Mouse (Mus musculus) stomach, embryonic 15.5 days (tissue): ENCODE results near the gene H2-D1. TPM values are rescaled to one million over a fixed set of nuclear protein-coding genes. Genes with fewer than 3 reads are reported as not detected.
A peak's percentile ranks its signal among the peaks of the same experiment; 100 is the strongest.
"Not testable (repeated sequence)": the region's sequence is repeated elsewhere in the genome, so short reads cannot be mapped to it uniquely, and the experiment has no call there.

Experiments
- ATAC-seq: fragments of 200-750 bp; cut with Nextera tagmentation; 2 replicates; pipeline ENCODE4 v1.8.0; 2017; ENCODE audit warnings: low read depth, moderate number of reproducible peaks, moderate TSS enrichment; ENCODE audit not compliant: insufficient read depth, low FRiP score
- H3K27ac ChIP-seq: fragments of 300-500 bp; sonication (generic); 2 replicates; pipeline ENCODE4 v1.5.1; 2015; ENCODE audit warnings: mild to moderate bottlenecking, inconsistent platforms
- H3K27me3 ChIP-seq: fragments of 300-500 bp; sonication (generic); replicated peaks from 2 replicates; pipeline ENCODE4 v1.6.1; 2015; ENCODE audit warnings: inconsistent platforms
- H3K36me3 ChIP-seq: fragments of 300-500 bp; sonication (generic); 2 replicates; pipeline ENCODE4 v1.6.1; 2015; ENCODE audit warnings: inconsistent platforms
- H3K4me1 ChIP-seq: fragments of 300-500 bp; sonication (generic); 2 replicates; pipeline ENCODE4 v1.6.1; 2015; ENCODE audit warnings: inconsistent platforms
- H3K4me2 ChIP-seq: fragments of 300-500 bp; sonication (generic); 2 replicates; pipeline ENCODE4 v1.6.1; 2015; ENCODE audit warnings: mild to moderate bottlenecking, inconsistent platforms
- H3K4me3 ChIP-seq: fragments of 300-500 bp; sonication (generic); replicated peaks from 2 replicates; pipeline ENCODE4 v1.5.1; 2015; ENCODE audit warnings: inconsistent platforms
- H3K9ac ChIP-seq: fragments of 300-500 bp; sonication (generic); 2 replicates; pipeline ENCODE4 v1.6.1; 2015; ENCODE audit warnings: inconsistent platforms
- H3K9me3 ChIP-seq: fragments of 300-500 bp; sonication (generic); 2 replicates; pipeline ENCODE4 v1.6.1; 2016; ENCODE audit warnings: inconsistent platforms
- WGBS: fragments of 180-500 bp; shearing (Covaris S2); methylation state at CpG from one replicate; pipeline ENCODE4 v1.1.7; 2015; 5-methylcytosine and 5-hydroxymethylcytosine counted together
- microRNA-seq: library from miRNA; unstranded; fragments of <30 nt; microRNA quantifications from one replicate; pipeline ENCODE4, GENCODE M21; 2016
- polyA plus RNA-seq: library from polyadenylated mRNA; unstranded; fragments of >200 nt; fragmentation: Nextera tagmentation; extraction: Ambion mirVana; gene quantifications from 2 replicates; pipeline ENCODE4 v1.2.1, GENCODE M21; 2015

The H2-D1 gene
- polyA plus RNA-seq, 1 experiment from 2014 or later: 148 TPM

GRCm38 (mm10) chr17:35300261-35300945 lies 37.9 kb downstream of the H2-D1 start:
- H3K4me2 ChIP-seq, H3K9ac ChIP-seq, H3K4me3 ChIP-seq, H3K36me3 ChIP-seq, H3K9me3 ChIP-seq, H3K27me3 ChIP-seq, H3K27ac ChIP-seq, H3K4me1 ChIP-seq, ATAC-seq: not testable (repeated sequence)
- 82% methylated on average over 7 of the region's 7 CpGs for WGBS

GRCm38 (mm10) chr17:35301645-35302258 lies 39.2 kb downstream of the H2-D1 start:
- no peak overlapping the region for H3K27ac ChIP-seq
- no peak for ATAC-seq
- 0 out of 2 replicates have a peak, but pooled peaks cover 4% of the 10 kb centered on the region for H3K27me3 ChIP-seq
- H3K4me1 ChIP-seq: no peaks in the 10 kb centered on the region
- H3K4me3 ChIP-seq: no peak overlapping the region
- no peak overlapping the region for H3K4me2 ChIP-seq
- no peak overlapping the region for H3K9ac ChIP-seq
- no peaks in the 10 kb centered on the region for H3K9me3 ChIP-seq
- no peaks in the 10 kb centered on the region for H3K36me3 ChIP-seq
- 23% methylated on average over 13 of the region's 13 CpGs for WGBS

- Histone ChIP-seq H3K4me1 (no peaks in the 10 kb centered on the region), H3K4me3 (no peak overlapping the region), H3K36me3 (no peaks in the 10 kb centered on the region), H3K9ac (no peak overlapping the region), H3K9me3 (no peaks in the 10 kb centered on the region), H3K4me2 (no peak overlapping the region), H3K27me3 (0 out of 2 replicates have a peak, but pooled peaks cover 4% of the 10 kb centered on the region), H3K27ac (no peak overlapping the region)
- 67% methylated on average over 2 of the region's 2 CpGs for WGBS
- ATAC-seq: no peak
These were observed 40.7 kb downstream of the H2-D1 start for GRCm38 (mm10) chr17:35303271-35303670.

- Histone ChIP-seq H3K36me3 (no peaks in the 10 kb centered on the region), H3K4me1 (no peaks in the 10 kb centered on the region), H3K4me2 (no peak overlapping the region), H3K4me3 (no peak overlapping the region), H3K27me3 (0 out of 2 replicates have a peak, but pooled peaks cover 4% of the 10 kb centered on the region), H3K9ac (no peak overlapping the region), H3K9me3 (no peaks in the 10 kb centered on the region), H3K27ac (no peak overlapping the region)
- WGBS: 75% methylated on average over 10 of the region's 10 CpGs
- no peak; the same call in 1 of the 2 replicates for ATAC-seq
These were observed 41.3 kb downstream of the H2-D1 start for GRCm38 (mm10) chr17:35303756-35304350.

GRCm38 (mm10) chr17:35304478-35304877 lies 41.9 kb downstream of the H2-D1 start:
- Histone ChIP-seq H3K27ac (no peak overlapping the region), H3K4me2 (no peak overlapping the region), H3K36me3 (no peaks in the 10 kb centered on the region), H3K9ac (no peak overlapping the region), H3K4me1 (no peaks in the 10 kb centered on the region), H3K9me3 (no peaks in the 10 kb centered on the region), H3K4me3 (no peak overlapping the region), H3K27me3 (0 out of 2 replicates have a peak, but pooled peaks cover 4% of the 10 kb centered on the region)
- 61% methylated on average over 6 of the region's 6 CpGs for whole genome bisulfite sequencing
- ATAC-seq: no peak

- ATAC-seq, H3K27me3 ChIP-seq, H3K9me3 ChIP-seq, H3K36me3 ChIP-seq, H3K4me2 ChIP-seq, H3K27ac ChIP-seq, H3K4me1 ChIP-seq, H3K4me3 ChIP-seq, H3K9ac ChIP-seq: not testable (repeated sequence)
- WGBS: 63% methylated on average over 8 of the region's 8 CpGs
These were observed 42.4 kb downstream of the H2-D1 start for GRCm38 (mm10) chr17:35304921-35305320.

Small RNAs within 50 kb of the gene (microRNA-seq; reads per million reads assigned to microRNA genes)
- gene Mir6975 (2.5 reads per million, percentile 7 among the genes with 10 or more reads in this experiment), gene Mir8094 (not detected)

Other genes with a start within 250 kb of the H2-D1 start
- gene Vwa7, start 246.2 kb upstream of the H2-D1 start, polyA plus RNA-seq: 0.31 TPM in 2 replicates
- 13.2 and 14.8 TPM in 2 replicates for gene Sapcd1, start 234.7 kb upstream of the H2-D1 start, polyA plus RNA-seq
- gene Msh5, start 216.0 kb upstream of the H2-D1 start, polyA plus RNA-seq: 3.8 and 4.8 TPM in 2 replicates
- gene Clic1, start 212.8 kb upstream of the H2-D1 start, polyA plus RNA-seq: 361 and 363 TPM in 2 replicates
- 210 and 216 TPM in 2 replicates for gene Ddah2, start 203.7 kb upstream of the H2-D1 start, polyA plus RNA-seq
- 6.2 and 17.2 TPM in 2 replicates for gene Ly6g6c, start 197.3 kb upstream of the H2-D1 start, polyA plus RNA-seq
- 0.44 and 0.73 TPM in 2 replicates for gene Mpig6b, start 196.5 kb upstream of the H2-D1 start, polyA plus RNA-seq
- gene Ly6g6e, start 185.8 kb upstream of the H2-D1 start, polyA plus RNA-seq: 9.4 and 16.8 TPM in 2 replicates
- 3.6 and 4.4 TPM in 2 replicates for gene Ly6g6d, start 184.7 kb upstream of the H2-D1 start, polyA plus RNA-seq
- gene Ly6g6f, start 177.1 kb upstream of the H2-D1 start, polyA plus RNA-seq: 0.15 and 0.41 TPM in 2 replicates
- gene Abhd16a, start 173.5 kb upstream of the H2-D1 start, polyA plus RNA-seq: 92.0 and 97.8 TPM in 2 replicates
- gene Ly6g5c, start 154.5 kb upstream of the H2-D1 start, polyA plus RNA-seq: not detected in 2 replicates
- 0.69 and 0.85 TPM in 2 replicates for gene Ly6g5b, start 147.3 kb upstream of the H2-D1 start, polyA plus RNA-seq
- 17.4 and 19.1 TPM in 2 replicates for gene Gpank1, start 141.3 kb upstream of the H2-D1 start, polyA plus RNA-seq
- gene Csnk2b, start 140.7 kb upstream of the H2-D1 start, polyA plus RNA-seq: 251 and 262 TPM in 2 replicates
- 11.9 and 12.2 TPM in 2 replicates for gene D17H6S53E, start 136.4 kb upstream of the H2-D1 start, polyA plus RNA-seq
- 21.2 and 47.5 TPM in 2 replicates for gene Apom, start 130.7 kb upstream of the H2-D1 start, polyA plus RNA-seq
- 42.2 and 48.0 TPM in 2 replicates for gene Bag6, start 127.6 kb upstream of the H2-D1 start, polyA plus RNA-seq
- gene Prrc2a, start 97.8 kb upstream of the H2-D1 start, polyA plus RNA-seq: 148 and 172 TPM in 2 replicates
- 18.7 and 21.9 TPM in 2 replicates for gene Aif1, start 86.7 kb upstream of the H2-D1 start, polyA plus RNA-seq
- gene Lst1, start 74.3 kb upstream of the H2-D1 start, polyA plus RNA-seq: 23.7 and 25.1 TPM in 2 replicates
- 3.7 and 5.5 TPM in 2 replicates for gene Ltb, start 68.3 kb upstream of the H2-D1 start, polyA plus RNA-seq
- 0.18 and 0.28 TPM in 2 replicates for gene Tnf, start 60.7 kb upstream of the H2-D1 start, polyA plus RNA-seq
- gene Lta, start 57.4 kb upstream of the H2-D1 start, polyA plus RNA-seq: 0.77 and 0.83 TPM in 2 replicates
- gene Gm16181, start 41.9 kb upstream of the H2-D1 start, polyA plus RNA-seq: 0.86 TPM in 1 of 2 replicates, not detected in the other
- 5.1 and 5.9 TPM in 2 replicates for gene Atp6v1g2, start 29.1 kb upstream of the H2-D1 start, polyA plus RNA-seq
- gene Nfkbil1, start 26.9 kb upstream of the H2-D1 start, polyA plus RNA-seq: 12.5 and 14.1 TPM in 2 replicates
- 361 and 392 TPM in 2 replicates for gene Ddx39b, start 21.0 kb upstream of the H2-D1 start, polyA plus RNA-seq
- 0.92 and 1.4 TPM in 2 replicates for gene H2-Q1, start 57.7 kb downstream of the H2-D1 start, polyA plus RNA-seq
- gene H2-Q2, start 79.5 kb downstream of the H2-D1 start, polyA plus RNA-seq: 15.1 and 21.0 TPM in 2 replicates
- 4.8 and 4.9 TPM in 2 replicates for gene H2-Q4, start 116.9 kb downstream of the H2-D1 start, polyA plus RNA-seq
- 1.3 and 1.7 TPM in 2 replicates for gene H2-Q6, start 162.1 kb downstream of the H2-D1 start, polyA plus RNA-seq
- gene H2-Q7, start 176.4 kb downstream of the H2-D1 start, polyA plus RNA-seq: 4.8 and 5.6 TPM in 2 replicates
- gene H2-Q10, start 207.4 kb downstream of the H2-D1 start, polyA plus RNA-seq: 16.3 and 29.3 TPM in 2 replicates
- 0.13 TPM in 1 of 2 replicates, not detected in the other for gene Pou5f1, start 243.3 kb downstream of the H2-D1 start, polyA plus RNA-seq